Mouse (Mus musculus): ENCODE measurements around the gene Cad. TPM values are rescaled to one million over a fixed set of nuclear protein-coding genes. Genes with fewer than 3 reads are reported as not detected.

The Cad gene
- polyA plus RNA-seq, 1 experiment from 2014 or later = 11.8 TPM

DNA sequence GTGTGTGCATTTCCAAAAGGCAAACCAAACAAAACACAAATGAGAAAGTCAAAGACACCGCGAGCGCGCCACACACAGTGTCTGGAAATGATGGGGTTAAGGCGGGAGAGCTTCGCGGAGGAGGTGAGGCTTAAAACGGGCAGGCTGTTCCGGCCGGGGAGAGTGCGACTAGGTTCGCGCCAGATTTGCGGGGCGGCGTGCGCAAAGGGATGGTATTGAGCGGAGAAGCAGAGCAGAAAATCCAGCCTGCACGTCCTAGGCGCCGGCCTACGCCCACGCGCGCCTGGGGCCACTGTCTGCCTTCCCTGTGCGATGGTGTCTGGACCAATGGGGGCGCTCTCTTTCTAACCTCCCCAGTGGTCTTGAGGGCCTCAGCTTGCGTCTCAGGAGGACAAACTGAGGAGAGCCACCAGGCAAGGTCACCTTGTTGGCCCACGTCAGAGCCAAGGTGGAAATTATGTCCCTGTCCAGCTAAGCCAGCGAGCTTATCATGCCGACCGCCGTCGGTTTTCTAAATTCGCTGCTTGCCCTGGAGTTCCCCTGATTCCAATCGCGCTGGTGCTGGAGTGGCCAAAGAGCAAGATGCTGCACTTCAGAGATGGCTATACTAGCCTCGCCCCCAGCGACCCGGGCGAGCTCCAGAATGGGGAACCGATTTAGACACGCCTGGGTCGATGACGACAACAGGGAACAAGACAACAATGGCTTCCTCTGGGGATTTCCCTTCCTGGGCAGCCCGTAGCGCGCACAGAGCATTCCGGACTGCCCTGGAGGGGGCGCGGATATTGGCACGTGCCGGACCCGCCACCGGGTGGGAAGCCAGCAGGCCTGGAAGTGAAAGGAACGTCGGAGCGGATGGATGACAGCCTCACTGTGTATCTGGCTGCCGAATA lies 40.5 kb downstream of the Cad start:
- Histone ChIP-seq H3K36me3 (ENCODE audit: insufficient read depth, low read length) (no peaks in the 10 kb centered on the region), H3K9me3 (replicated peaks; ENCODE audit: low read length) (no peaks in the 10 kb centered on the region), H3K27me3 (ENCODE audit: insufficient read depth, low read length) (peaks cover 63% of the 10 kb centered on the region), H3K27ac (no peak overlapping the region), H3K4me2 (ENCODE audit: low read length) (peak overlapping the region; percentile 53), H3K4me3 (replicated peaks; ENCODE audit: low read depth, low read length) (peak overlapping the region; percentile 29), H3K4me1 (replicated peaks; ENCODE audit: insufficient read depth, low read length) (peaks cover 24% of the 10 kb centered on the region), H3K9ac (ENCODE audit: low read depth, low read length) (no peak overlapping the region)
- DNase-seq (ENCODE audit: low spot score) (peak; percentile 46), ATAC-seq (replicated peaks; ENCODE audit: low FRiP score, low read depth) (no peak)
- TF ChIP-seq CTCF (IDR thresholded peaks at IDR 0.05; ENCODE audit: low read depth) = peak; percentile 17; the same call in 1 of the 2 replicates
- under 1% methylated on average over 59 of the region's 59 CpGs for WGBS

- H3K9ac ChIP-seq (ENCODE audit: low read depth, low read length) = no peak overlapping the region
- peak overlapping the region; percentile 29; the same call in 1 of the 2 replicates for H3K4me3 ChIP-seq (replicated peaks; ENCODE audit: low read depth, low read length)
- H3K27ac ChIP-seq = no peak overlapping the region
- no peak for ATAC-seq (replicated peaks; ENCODE audit: low FRiP score, low read depth)
- peaks cover 24% of the 10 kb centered on the region for H3K4me1 ChIP-seq (replicated peaks; ENCODE audit: insufficient read depth, low read length)
- H3K36me3 ChIP-seq (ENCODE audit: insufficient read depth, low read length) = no peaks in the 10 kb centered on the region
- DNase-seq (ENCODE audit: low spot score) = no peak
- peak overlapping the region; percentile 53 for H3K4me2 ChIP-seq (ENCODE audit: low read length)
- TF ChIP-seq CTCF (IDR thresholded peaks at IDR 0.05; ENCODE audit: low read depth) = no peak
- WGBS = 20% methylated on average over 11 of the region's 11 CpGs
- H3K9me3 ChIP-seq (replicated peaks; ENCODE audit: low read length) = no peaks in the 10 kb centered on the region
- H3K27me3 ChIP-seq (ENCODE audit: insufficient read depth, low read length) = peaks cover 55% of the 10 kb centered on the region
Measured at GRCm38 (mm10) chr5:31095711-31096480, 41.3 kb downstream of the Cad start.

DNA sequence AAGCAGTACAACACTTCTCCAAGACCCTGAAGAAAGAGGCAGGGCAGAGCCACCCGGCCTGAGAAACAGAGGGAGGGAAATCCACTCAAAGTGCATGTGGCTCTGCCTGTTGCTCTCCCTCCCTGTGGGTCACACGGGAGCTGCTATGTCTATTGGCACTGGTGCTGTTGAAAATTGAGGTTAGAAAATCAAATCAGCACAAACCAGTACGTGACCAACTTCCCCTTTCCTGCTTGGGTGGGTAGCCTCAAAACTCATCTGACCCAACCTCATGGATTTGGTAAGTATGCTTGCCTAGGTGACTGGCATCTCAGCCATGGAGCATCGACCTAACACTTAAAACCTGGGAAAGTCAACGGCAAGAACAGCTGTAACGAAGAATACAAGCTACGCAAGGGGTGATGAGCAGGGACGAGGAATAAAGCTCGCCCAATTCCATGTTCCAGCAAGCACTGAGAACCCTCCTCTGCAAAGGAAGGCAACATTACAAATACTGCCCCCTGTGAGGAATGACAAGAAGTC lies 51.3 kb downstream of the Cad start, which contains the start of gene Dnajc5g:
Gene Dnajc5g, plus strand, starts transcription at position 472 of the 522 bp plus-strand sequence.
- no peak for TF ChIP-seq CTCF (IDR thresholded peaks at IDR 0.05; ENCODE audit: low read depth)
- Histone ChIP-seq H3K4me1 (replicated peaks; ENCODE audit: insufficient read depth, low read length) (no peaks in the 10 kb centered on the region), H3K36me3 (ENCODE audit: insufficient read depth, low read length) (no peaks in the 10 kb centered on the region), H3K9me3 (replicated peaks; ENCODE audit: low read length) (no peaks in the 10 kb centered on the region), H3K4me3 (replicated peaks; ENCODE audit: low read depth, low read length) (no peak within 1 kb of the TSS), H3K27ac (no peak within 1 kb of the TSS), H3K4me2 (ENCODE audit: low read length) (no peak within 1 kb of the TSS), H3K9ac (ENCODE audit: low read depth, low read length) (no peak within 1 kb of the TSS), H3K27me3 (ENCODE audit: insufficient read depth, low read length) (no peaks in the 10 kb centered on the region)
- ATAC-seq (replicated peaks; ENCODE audit: low FRiP score, low read depth) (no peak), DNase-seq (ENCODE audit: low spot score) (no peak)
- 89% methylated on average over 9 of the region's 9 CpGs for WGBS

DNA sequence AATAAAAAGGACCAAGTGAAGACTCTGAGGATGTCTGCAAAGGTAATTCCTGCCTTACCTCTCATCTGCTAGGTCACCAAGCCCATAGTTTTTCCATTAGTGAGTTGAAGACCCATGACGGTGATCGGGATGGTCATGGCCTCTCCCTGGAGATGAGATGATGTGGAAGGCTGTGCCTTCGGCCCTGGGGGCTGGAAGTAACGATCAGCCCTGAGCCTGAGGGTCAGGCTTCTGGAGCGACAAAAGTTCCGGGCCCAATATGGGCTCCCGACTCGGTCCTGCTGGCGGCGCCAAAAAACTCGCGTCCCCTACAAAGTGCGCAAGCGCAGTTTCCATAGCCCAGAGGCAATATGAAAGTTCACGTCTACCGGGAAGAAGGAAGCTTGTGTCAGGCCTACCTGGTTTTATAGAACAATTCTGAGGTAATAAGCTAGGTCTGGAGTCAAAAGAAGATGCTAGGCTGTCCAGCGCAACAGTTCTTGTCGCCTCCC lies 53.5 kb downstream of the Cad start, which contains the start of gene Slc30a3:
Gene Slc30a3, minus strand, starts transcription at position 238 of the 491 bp plus-strand sequence.
- no peak for DNase-seq (ENCODE audit: low spot score)
- TF ChIP-seq CTCF (IDR thresholded peaks at IDR 0.05; ENCODE audit: low read depth) = no peak
- Histone ChIP-seq H3K9ac (ENCODE audit: low read depth, low read length) (no peak within 1 kb of the TSS), H3K36me3 (ENCODE audit: insufficient read depth, low read length) (no peaks in the 10 kb centered on the region), H3K9me3 (replicated peaks; ENCODE audit: low read length) (no peaks in the 10 kb centered on the region), H3K27me3 (ENCODE audit: insufficient read depth, low read length) (no peaks in the 10 kb centered on the region), H3K4me2 (ENCODE audit: low read length) (no peak within 1 kb of the TSS), H3K4me3 (replicated peaks; ENCODE audit: low read depth, low read length) (no peak within 1 kb of the TSS), H3K27ac (no peak within 1 kb of the TSS), H3K4me1 (replicated peaks; ENCODE audit: insufficient read depth, low read length) (no peaks in the 10 kb centered on the region)
- ATAC-seq (replicated peaks; ENCODE audit: low FRiP score, low read depth) = no peak
- WGBS = 91% methylated on average over 18 of the region's 18 CpGs

DNA sequence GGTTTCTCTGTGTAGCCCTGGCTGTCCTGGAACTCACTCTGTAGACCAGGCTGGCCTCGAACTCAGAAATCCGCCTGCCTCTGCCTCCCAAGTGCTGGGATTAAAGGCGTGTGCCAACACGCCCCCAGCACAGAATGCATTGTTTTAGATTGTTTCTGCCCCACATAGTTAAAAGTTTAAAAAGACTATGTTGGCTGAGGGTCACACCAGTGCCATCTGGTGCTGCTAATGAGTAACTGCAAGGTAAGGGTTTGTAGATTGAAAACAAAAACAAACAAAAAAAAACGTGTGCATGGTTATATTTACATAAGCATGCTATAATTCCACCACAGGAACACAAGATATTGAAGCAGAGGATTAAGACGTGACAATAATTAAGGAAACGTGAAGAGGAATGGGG lies 56.2 kb downstream of the Cad start:
- Histone ChIP-seq H3K9ac (ENCODE audit: low read depth, low read length) (no peak overlapping the region), H3K4me3 (replicated peaks; ENCODE audit: low read depth, low read length) (no peak overlapping the region), H3K36me3 (ENCODE audit: insufficient read depth, low read length) (no peaks in the 10 kb centered on the region), H3K4me2 (ENCODE audit: low read length) (no peak overlapping the region), H3K9me3 (replicated peaks; ENCODE audit: low read length) (no peaks in the 10 kb centered on the region), H3K4me1 (replicated peaks; ENCODE audit: insufficient read depth, low read length) (no peaks in the 10 kb centered on the region), H3K27ac (no peak overlapping the region), H3K27me3 (ENCODE audit: insufficient read depth, low read length) (no peaks in the 10 kb centered on the region)
- WGBS = 35% methylated on average over 7 of the region's 7 CpGs
- DNase-seq (ENCODE audit: low spot score) (peak; percentile 46), ATAC-seq (replicated peaks; ENCODE audit: low FRiP score, low read depth) (no peak)
- TF ChIP-seq CTCF (IDR thresholded peaks at IDR 0.05; ENCODE audit: low read depth) = peak; percentile 64

GRCm38 (mm10) chr5:31116354-31116753 lies 61.8 kb downstream of the Cad start, which contains the start of gene Trim54:
Gene Trim54 (plus strand): TSS chr5:31116712.
- no peak within 1 kb of the TSS for H3K27ac ChIP-seq
- no peaks in the 10 kb centered on the region for H3K36me3 ChIP-seq (ENCODE audit: insufficient read depth, low read length)
- no peaks in the 10 kb centered on the region for H3K27me3 ChIP-seq (ENCODE audit: insufficient read depth, low read length)
- ATAC-seq (replicated peaks; ENCODE audit: low FRiP score, low read depth) (no peak), DNase-seq (ENCODE audit: low spot score) (no peak)
- no peak within 1 kb of the TSS for H3K4me3 ChIP-seq (replicated peaks; ENCODE audit: low read depth, low read length)
- no peak within 1 kb of the TSS for H3K9ac ChIP-seq (ENCODE audit: low read depth, low read length)
- no peak for TF ChIP-seq CTCF (IDR thresholded peaks at IDR 0.05; ENCODE audit: low read depth)
- 23% methylated on average over 3 of the region's 3 CpGs for WGBS
- H3K4me2 ChIP-seq (ENCODE audit: low read length) = no peak within 1 kb of the TSS
- H3K9me3 ChIP-seq (replicated peaks; ENCODE audit: low read length) = no peaks in the 10 kb centered on the region
- no peaks in the 10 kb centered on the region for H3K4me1 ChIP-seq (replicated peaks; ENCODE audit: insufficient read depth, low read length)

Measured in kidney, postnatal 0 days (tissue).